Mouse (Mus musculus): ENCODE results near the gene Drg2. TPM values are rescaled to one million over a fixed set of nuclear protein-coding genes. Genes with fewer than 3 reads are reported as not detected.
"Not testable (repeated sequence)": the region's sequence is repeated elsewhere in the genome, so short reads cannot be mapped to it uniquely, and the experiment has no call there.

The Drg2 gene
- 10 to 100 TPM; 23.7 to 28.5 TPM for total RNA-seq (2021)
- long read RNA-seq, experiment 1, transcript Drg2-201 (13 exons, 1,788 nt), result major isoform, 30 of 31 reads
- long read RNA-seq, experiment 1, partial matches to known transcripts, result 1 of 31 reads
- long read RNA-seq, experiment 1, other reads (novel, unspliced or antisense), result 0 of 31 reads
- long read RNA-seq, experiment 2, transcript Drg2-201 (13 exons, 1,788 nt), result major isoform, 21 of 26 reads
- long read RNA-seq, experiment 2, partial matches to known transcripts, result 2 of 26 reads
- long read RNA-seq, experiment 2, other reads (novel, unspliced or antisense), result 3 of 26 reads

DNA sequence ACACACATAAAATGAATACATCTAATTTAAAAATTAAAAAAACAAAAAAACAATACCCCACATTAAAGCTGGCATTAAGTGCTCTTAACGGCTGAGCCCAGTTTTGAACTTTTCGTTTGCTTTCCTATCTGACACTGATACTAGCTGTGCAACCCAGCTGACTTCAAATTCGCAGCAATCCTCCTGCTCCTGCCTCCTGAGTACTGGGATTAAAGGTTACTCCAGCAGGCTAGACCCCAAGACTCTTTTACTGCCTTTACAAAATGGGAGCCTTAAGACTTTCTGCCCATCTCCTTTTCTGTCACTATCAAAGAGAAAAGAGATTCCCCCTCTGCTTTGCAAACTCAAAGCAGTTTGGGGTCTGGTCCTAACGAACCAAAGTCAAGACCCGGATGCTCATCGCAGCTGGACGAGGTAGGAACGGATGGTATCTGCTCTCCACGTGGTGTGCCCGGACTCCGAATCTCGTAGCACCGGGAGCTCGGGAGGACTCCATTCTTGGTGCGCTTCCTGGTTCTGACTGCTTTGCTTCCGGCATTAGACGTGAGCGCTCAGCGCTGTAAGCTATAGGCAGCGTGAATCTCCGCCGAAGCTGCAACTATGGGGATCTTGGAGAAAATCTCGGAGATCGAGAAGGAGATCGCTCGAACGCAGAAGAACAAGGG lies at the start of gene Drg2:
Drg2 (plus strand) TSS at position 512 of the 665 bp plus-strand sequence.
- intact Hi-C loops (cut with DNase I; ENCODE audit: low total_unique reads), result no loop called here
- DNase-seq, result peak; percentile 86

DNA sequence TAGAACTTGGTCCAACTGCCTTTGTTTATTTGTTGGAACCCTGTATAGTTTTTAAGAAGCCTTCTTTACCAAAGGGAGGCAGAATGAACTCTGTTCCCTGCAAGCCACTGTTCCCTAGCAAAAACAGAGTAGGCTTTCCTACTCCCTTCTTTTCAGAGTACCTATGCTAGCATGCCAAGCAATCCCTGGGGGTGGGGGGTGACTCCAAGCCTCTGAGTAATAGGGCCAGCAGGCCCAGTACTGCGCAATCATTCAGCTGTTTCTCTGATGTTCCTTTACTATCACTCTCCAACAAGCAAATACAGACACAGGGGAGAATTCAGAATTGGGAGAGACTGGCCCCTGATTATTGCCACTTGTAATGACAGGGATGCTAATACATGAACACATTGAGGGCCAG lies 47.8 kb upstream of the Drg2 start:
- intact Hi-C loops (cut with DNase I; ENCODE audit: low total_unique reads), result loop anchor here (5.0 kb wide), 1 partner anchor 34 kb away; no protein-coding TSS in a partner anchor
- DNase-seq, result no peak

DNA sequence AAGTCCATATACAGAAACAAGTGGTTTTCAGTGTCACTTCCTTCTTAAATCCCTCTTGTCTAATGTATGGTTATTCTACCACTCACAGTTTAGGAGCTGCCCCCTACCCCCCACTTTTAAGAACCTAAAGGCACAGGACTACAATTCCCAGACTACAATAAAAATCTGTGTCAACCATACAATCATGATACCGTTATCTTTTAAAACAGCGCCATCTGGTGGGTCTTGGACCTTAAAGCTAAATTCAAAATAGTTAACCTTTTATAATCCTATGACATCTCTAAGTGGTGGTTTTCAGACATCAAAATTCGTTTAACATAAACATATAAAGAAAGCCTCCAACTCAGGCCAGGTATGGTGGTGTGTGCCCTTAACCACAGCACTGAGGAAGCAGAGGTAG lies 42.2 kb upstream of the Drg2 start:
- DNase-seq, result peak; percentile 43
- intact Hi-C loops (cut with DNase I; ENCODE audit: low total_unique reads), result loop anchor here (5.0 to 10.0 kb wide), 4 partner anchors 57 to 307 kb away; partner anchors contain the start of genes Drc3, Rai1 and Tom1l2

DNA sequence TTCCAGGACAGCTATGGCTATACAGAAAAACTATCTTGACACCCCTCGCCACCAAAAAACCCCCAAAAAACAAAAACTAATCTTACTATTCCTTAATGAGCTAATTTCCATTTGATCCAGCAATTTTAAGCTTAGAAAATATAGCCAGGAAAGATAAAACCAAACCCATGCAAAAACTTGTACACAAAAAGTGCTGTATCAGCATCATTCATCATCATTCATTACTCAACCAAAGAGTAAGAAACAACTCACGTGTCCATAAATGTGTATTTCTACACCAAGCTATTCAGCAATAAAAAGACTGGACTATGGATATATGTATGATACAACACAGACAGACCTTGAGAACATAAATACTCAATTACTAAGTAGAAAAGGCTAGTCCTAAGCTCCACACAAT lies 41.5 kb upstream of the Drg2 start:
- no peak for DNase-seq
- intact Hi-C loops (cut with DNase I; ENCODE audit: low total_unique reads), result loop anchor here (5.0 to 10.0 kb wide), 4 partner anchors 58 to 308 kb away; partner anchors contain the start of genes Drc3, Rai1 and Tom1l2

DNA sequence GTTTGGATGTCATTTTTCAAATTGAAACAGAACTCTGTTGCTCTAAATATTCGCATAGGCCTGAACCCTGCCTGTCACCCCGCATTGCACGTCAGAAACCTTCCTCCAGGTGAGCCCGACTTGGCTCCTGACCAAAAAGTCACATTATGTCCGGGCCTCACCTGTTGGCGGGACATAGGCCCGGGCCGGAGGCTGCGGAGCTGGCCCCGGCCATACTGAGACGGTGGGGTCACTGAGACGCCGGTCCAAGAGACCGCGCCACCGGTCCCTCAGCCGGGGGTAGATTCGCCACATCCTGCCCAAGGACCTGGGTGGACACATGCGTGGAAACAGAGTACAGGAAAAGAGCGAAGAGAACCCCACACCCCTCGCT lies 37.8 kb upstream of the Drg2 start:
- DNase-seq, result no peak
- intact Hi-C loops (cut with DNase I; ENCODE audit: low total_unique reads), result loop anchor here (10.0 kb wide), 2 partner anchors 62 to 312 kb away; partner anchors contain the start of genes Drc3, Rai1 and Tom1l2

DNA sequence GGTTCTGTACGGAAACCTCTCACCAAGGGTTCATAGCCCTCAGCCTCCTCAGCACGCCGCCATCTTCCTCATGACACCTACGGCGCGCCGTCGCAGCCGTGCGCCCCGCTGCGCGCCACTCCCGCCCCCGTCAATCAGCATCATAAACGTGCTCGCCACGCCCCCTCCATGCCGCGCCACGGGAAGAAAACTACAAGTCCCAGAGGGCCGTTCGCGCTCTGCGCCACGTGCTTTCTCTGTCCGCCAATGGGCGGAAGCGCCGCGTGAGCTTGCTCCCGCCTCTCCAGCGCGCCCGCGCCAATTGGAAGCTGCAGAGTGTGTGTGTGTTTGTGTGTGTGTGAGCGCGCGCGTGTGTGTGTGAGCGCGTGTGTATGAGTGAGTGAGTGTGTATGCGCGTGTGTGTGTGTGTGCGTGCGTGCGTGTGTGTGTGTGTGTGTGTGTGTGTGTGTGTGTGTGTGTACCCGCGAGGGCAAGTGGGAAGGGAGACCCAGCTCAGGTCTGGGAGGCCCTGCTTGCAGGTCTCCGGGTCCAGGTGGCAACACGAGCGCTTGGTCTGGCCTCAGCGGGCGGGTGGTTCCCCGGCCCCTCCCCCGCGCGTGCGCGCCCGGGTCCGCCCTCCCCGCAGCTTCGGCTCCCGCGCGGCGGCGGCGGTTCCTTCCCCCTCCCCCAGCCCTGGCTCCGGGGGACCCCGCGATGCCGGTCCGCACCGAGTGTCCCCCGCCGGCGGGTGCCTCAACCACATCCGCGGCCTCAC lies 37.3 kb upstream of the Drg2 start, which contains the start of gene Gid4:
Gid4 (plus strand) TSS at position 183 of the 754 bp plus-strand sequence.
- intact Hi-C loops (cut with DNase I; ENCODE audit: low total_unique reads), result loop anchor here (10.0 kb wide), 2 partner anchors 62 to 312 kb away; partner anchors contain the start of genes Drc3, Rai1 and Tom1l2
- peak; percentile 99 for DNase-seq

DNA sequence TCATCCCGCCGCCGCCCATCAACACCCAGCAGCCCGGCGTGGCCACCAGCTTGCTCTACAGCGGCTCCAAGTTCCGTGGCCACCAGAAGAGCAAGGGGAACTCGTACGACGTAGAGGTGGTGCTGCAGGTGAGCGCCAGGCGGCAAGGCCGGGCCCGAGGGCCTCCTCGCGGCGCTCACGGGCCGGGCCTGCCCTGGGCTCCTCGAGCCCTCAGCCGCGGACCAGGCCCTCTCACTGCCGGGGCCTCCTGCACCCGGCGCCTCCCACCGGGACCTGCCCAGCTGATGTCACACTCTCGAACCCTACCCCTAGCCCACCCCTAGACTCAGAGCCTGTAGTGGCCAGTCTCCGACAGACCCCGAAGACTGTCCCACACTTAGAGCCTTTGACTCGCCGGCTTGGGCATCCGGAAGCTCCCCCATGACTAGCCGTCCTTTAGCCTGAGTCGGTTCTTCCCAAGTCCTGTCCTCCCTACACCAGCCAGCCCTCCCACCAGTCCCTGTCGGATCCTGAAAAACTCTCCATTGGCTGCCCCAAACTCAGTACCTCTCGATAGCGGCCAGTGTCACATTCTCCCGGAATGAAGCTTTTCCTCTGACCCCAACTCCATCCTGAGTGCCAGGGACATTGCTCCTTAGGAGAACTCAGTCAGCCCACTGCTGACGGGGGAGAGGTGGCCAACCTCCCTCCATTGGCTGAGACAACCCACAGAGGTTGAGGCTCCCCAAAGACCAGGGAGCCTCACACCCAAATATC lies 36.5 kb upstream of the Drg2 start, which contains the start of gene Atpaf2:
Atpaf2 (minus strand) TSS at position 741 of the 756 bp plus-strand sequence.
- intact Hi-C loops (cut with DNase I; ENCODE audit: low total_unique reads), result loop anchor here (10.0 kb wide), 2 partner anchors 63 to 313 kb away; partner anchors contain the start of genes Drc3, Rai1 and Tom1l2
- DNase-seq, result peak; percentile 29

DNA sequence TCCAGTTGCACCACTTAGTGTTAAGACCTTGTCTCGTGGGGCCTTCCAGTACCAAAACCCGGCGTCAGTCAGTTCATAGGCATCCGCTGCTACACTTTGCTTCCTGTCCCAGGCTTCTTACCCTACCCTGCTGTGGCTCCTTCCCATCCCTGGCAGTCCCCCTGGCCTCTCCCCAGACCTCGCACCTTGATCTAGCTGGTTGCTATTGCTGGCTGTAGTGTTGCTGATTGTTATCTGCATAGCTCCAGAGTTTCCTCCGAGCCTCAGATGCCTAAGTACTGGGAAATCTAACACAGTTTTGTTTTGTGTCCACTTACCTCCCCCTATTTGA lies 36.0 kb upstream of the Drg2 start:
- DNase-seq, result no peak
- intact Hi-C loops (cut with DNase I; ENCODE audit: low total_unique reads), result loop anchor here (10.0 kb wide), 2 partner anchors 64 to 314 kb away; partner anchors contain the start of genes Drc3, Rai1 and Tom1l2

DNA sequence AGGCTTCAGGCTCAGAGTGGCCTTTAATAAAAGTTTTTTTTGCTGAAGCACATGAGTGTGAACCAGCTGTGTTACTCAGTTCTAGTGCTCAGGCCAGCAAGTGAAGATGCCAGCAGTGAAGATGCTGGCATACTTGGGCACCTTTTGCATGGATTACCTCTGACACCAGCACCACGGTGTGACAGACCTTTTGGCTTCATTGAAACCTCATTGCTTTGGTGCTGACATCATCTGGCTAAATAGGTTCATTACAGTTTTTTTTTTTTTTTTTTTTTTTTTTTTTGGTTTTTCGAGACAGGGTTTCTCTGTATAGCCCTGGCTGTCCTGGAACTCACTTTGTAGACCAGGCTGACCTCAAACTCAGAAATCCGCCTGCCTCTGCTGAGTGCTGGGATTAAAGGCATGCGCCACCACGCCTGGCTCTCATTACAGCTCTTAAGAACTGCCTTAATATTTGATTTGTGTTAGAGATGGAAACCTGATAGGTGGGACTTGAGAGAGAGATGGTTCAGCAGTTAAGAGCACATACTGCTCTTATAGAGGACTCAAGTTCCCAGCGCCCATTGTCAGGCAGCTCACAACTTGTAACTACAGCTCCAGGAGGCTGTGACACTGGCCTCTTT lies 32.2 kb upstream of the Drg2 start:
- no peak for DNase-seq
- intact Hi-C loops (cut with DNase I; ENCODE audit: low total_unique reads), result no loop called here

DNA sequence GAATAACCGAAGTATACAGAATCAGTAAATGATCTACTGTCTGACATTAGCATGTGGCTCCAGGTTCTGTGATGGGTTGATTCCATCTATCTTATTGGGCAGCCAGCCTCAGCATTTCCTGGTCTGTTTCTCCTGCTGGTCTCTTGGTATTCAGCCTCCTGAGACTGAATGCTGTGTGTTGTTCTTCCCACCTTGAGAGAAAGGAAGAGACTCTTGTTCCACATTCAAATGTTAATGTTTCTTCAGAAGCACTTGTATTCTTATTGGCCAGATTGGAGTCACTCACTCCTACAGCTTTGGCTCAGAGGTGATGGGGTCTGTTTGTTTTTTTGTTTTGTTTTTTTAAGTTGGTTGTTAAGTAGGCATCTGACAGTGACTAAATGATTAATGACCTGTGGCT lies 31.4 kb upstream of the Drg2 start:
- DNase-seq, result no peak
- intact Hi-C loops (cut with DNase I; ENCODE audit: low total_unique reads), result no loop called here

DNA sequence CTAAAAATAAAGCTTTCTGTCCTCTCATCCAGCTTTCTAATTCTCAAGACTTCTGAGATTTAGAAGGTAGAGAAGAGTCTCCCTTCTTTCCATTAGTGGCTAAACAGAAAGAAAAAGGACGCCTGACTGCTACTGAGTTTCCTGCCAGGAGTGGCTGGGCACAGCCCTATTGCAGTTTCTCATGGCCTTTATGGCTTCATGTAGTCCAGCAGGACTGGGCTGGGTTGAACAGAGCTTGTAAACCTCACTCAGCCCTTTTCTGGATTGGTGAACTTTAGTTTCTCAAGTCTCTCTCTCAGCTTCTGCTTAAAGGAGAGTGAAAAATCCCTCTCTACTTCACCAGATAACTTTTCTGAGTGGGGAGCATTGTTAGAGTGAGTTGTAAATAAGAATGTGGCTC lies 28.0 kb upstream of the Drg2 start:
- intact Hi-C loops (cut with DNase I; ENCODE audit: low total_unique reads), result no loop called here
- no peak for DNase-seq

DNA sequence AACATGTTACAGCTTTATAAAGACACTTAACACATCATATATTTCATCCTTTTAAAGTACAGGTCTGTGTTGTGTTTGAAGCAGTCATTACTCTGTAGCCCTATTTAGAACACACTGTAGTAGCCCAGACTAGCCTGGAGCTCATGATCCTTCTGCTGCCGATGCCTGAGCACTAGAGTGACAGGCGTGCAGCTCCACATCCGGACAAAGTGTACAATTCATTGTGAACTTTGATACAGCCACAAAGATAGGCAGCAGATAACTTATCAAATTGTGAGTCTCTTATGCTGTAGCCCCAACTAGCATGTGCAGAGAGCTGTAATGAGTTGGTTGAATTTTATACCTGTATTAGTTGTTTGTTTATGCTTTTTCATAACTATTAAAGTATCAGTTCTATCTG lies 26.8 kb upstream of the Drg2 start:
- no peak for DNase-seq
- intact Hi-C loops (cut with DNase I; ENCODE audit: low total_unique reads), result no loop called here

DNA sequence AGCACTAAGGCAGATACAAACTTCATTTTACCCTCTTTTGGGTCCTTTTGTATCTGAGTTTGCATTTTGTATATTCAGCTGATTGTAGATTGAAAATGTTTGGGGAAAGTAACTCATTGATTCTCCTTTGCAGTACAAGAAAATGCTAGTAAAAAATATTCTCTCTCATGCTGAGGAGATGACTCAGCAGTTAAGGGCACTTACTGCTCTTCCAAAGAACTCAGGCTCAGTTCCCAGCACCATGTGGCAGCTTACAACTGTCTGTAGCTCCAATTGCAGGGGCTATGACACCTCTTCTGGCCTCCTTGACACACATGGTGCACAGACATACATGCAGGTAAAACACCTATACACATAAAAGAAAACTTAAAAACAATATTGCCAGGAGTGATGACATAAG lies 20.9 kb upstream of the Drg2 start:
- intact Hi-C loops (cut with DNase I; ENCODE audit: low total_unique reads), result loop anchor here (2.0 kb wide), 1 partner anchor 75 kb away; no protein-coding TSS in a partner anchor
- DNase-seq, result no peak

DNA sequence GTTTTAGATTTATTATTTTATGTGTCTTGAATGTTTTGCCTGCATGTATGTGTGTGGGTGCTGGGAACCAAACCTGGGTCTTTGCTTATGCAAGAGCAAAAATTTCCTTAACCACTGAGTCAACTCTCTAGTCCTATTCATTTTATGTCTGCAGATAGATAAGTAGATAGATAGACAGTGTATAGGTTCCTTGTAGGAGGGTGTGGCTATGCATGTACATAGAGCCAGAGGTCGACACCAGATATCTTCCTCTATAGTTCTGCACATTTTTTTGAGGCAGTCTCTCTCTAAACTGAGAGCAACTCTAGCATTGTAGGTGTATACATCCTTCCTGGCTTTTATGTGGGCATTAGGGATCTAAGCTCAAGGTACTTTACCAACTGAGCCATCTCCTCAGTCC lies 19.3 kb upstream of the Drg2 start:
- intact Hi-C loops (cut with DNase I; ENCODE audit: low total_unique reads), result no loop called here
- no peak for DNase-seq

DNA sequence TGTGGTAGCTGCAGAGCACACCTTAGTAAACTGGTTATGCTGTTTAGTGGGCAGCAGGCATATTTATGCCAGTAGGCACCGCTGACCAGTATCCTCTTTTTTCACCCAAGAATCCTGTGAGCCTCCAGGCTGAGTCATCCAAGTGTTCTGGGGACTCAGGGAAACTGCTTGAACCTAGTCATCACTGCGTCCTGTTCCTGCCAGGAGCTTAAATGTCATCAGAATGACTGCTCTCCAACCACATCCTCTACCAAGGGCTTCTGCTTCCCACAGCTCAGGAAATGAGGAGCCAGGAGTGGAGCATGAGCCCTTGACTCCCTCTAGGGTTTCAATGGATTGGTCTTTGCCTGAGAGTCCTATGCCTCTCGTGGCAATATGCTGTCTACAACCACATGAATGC lies 17.8 kb upstream of the Drg2 start:
- intact Hi-C loops (cut with DNase I; ENCODE audit: low total_unique reads), result no loop called here
- DNase-seq, result no peak

DNA sequence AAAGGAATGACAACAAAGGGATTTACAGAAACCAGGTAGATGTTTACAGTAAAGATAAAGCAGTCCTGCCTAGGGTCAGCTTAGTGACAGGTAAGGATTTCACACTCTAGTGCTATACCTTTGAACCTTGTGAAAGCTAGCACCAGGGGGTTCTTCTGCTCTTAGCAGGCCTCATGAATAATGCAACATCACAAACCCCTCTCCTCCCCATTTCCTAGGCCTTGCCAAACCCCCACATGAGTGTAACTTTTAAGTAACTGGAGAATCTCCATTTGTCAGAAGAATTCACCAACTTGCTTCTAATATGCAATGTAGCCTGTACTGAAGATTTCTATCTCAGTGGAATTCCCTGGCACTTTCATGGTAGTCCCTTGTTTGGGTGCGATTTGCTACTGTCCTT lies 14.8 kb upstream of the Drg2 start:
- intact Hi-C loops (cut with DNase I; ENCODE audit: low total_unique reads); DNase-seq: not testable (repeated sequence)

DNA sequence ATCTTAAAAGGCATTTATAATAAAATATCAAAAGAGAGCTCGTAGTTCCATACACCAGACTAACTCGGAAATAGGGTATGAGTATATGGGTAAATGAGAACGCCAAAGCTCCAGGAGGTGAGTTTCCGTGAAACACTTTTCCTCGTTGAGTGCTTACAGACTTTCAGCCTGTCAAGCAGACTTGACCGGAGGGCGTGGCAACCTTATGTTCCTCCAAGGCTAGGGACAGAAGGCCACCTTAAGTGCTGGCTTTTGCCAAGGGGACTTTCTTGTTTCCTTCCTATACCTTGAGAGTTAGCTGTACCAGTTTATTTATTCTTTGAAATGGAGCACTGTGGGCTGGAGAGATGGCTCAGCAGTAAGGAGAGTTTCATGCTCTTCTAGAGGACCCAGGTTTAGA lies 14.2 kb upstream of the Drg2 start:
- intact Hi-C loops (cut with DNase I; ENCODE audit: low total_unique reads), result no loop called here
- no peak for DNase-seq

DNA sequence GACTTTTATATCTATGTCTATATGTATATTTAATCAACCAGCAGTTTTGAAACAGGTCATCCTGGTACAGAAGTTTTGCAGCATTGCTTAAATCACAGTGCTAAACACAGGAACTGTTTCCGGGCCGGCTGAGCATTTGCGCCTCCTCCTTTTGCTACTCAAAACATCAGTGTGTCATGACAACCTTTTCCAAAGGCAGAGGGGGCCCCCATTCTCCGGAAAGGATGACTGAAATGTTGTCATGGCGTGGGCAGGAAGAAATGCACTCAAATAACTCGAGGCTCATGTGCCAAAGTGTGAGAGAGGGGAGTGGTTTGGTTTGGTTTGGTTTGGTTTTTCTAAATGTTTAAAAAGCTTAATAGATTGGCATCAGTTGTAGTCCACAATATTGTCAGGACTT lies 11.5 kb upstream of the Drg2 start:
- intact Hi-C loops (cut with DNase I; ENCODE audit: low total_unique reads), result no loop called here
- DNase-seq, result no peak

DNA sequence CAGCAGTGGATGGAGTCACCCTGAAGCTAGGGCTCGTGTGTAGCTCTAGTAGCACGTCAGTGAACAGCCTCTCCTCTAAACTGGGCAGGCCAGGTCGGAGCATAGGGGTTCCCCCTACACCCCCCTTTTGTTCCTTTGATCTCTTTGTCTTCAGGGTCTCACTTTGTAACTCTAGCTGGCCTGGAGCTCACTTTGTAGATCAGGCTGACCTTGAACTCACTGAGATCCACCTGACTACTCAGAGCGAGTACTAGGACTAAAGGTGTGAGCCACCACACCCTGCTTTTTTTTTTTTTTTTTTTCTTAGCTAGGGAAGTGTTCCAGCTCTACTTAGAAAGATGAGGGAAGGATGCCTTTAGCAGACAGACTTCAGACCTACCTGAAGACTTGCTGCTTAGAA lies 10.4 kb upstream of the Drg2 start:
- intact Hi-C loops (cut with DNase I; ENCODE audit: low total_unique reads), result no loop called here

More for the DNA sequence above, 10.4 kb upstream of the Drg2 start:
- DNase-seq, result no peak
